Mouse (Mus musculus) hindbrain, embryonic 12.5 days (tissue): Measurements from ENCODE around the gene Vsig10. TPM values are rescaled to one million over a fixed set of nuclear protein-coding genes. Genes with fewer than 3 reads are reported as not detected.

Experiments used
- ATAC-seq: fragments of 200-750 bp; cut with Nextera tagmentation; 2 replicates; pipeline ENCODE4 v1.8.0; 2017; ENCODE audit warnings: moderate TSS enrichment; ENCODE audit not compliant: low FRiP score
- H3K27ac ChIP-seq: fragments of 300-500 bp; sonication (generic); 2 replicates; pipeline ENCODE4 v1.5.1; 2016; ENCODE audit warnings: mild to moderate bottlenecking
- H3K27me3 ChIP-seq: fragments of 300-500 bp; sonication (generic); 2 replicates; pipeline ENCODE4 v1.6.1; 2016; ENCODE audit warnings: mild to moderate bottlenecking
- H3K36me3 ChIP-seq: fragments of 300-500 bp; sonication (generic); 2 replicates; pipeline ENCODE4 v1.6.1; 2016; ENCODE audit warnings: mild to moderate bottlenecking
- H3K4me1 ChIP-seq: fragments of 300-500 bp; sonication (generic); 2 replicates; pipeline ENCODE4 v1.6.1; 2016
- H3K4me2 ChIP-seq: fragments of 300-500 bp; sonication (generic); replicated peaks from 2 replicates; pipeline ENCODE4 v1.6.1; 2016; ENCODE audit warnings: mild to moderate bottlenecking
- H3K4me3 ChIP-seq: fragments of 300-500 bp; sonication (generic); 2 replicates; pipeline ENCODE4 v1.5.1; 2016; ENCODE audit warnings: mild to moderate bottlenecking
- H3K9ac ChIP-seq: fragments of 300-500 bp; sonication (generic); 2 replicates; pipeline ENCODE4 v1.6.1; 2016; ENCODE audit warnings: mild to moderate bottlenecking, moderate library complexity
- H3K9me3 ChIP-seq: fragments of 300-500 bp; sonication (generic); replicated peaks from 2 replicates; pipeline ENCODE4 v1.6.1; 2016; ENCODE audit warnings: mild to moderate bottlenecking
- WGBS: fragments of 180-500 bp; shearing (Covaris S2); methylation state at CpG from one replicate; pipeline ENCODE4 v1.1.7; 2016; 5-methylcytosine and 5-hydroxymethylcytosine counted together
- polyA plus RNA-seq: library from polyadenylated mRNA; unstranded; fragments of >200 nt; fragmentation: Nextera tagmentation; extraction: Ambion mirVana; gene quantifications from 2 replicates; pipeline ENCODE4 v1.2.1, GENCODE M21; 2016

The Vsig10 gene
- 3.7 and 4.1 TPM in 2 replicates for polyA plus RNA-seq

- ATAC-seq = peak; percentile 73
- Histone ChIP-seq H3K4me3 (peak within 1 kb of the TSS; percentile 70), H3K9me3 (no peaks in the 10 kb centered on the region), H3K36me3 (no peaks in the 10 kb centered on the region), H3K4me2 (peak within 1 kb of the TSS; percentile 100), H3K27ac (0 out of 2 replicates have a peak within 1 kb of the TSS, but pooled peaks have one; percentile 7), H3K9ac (peak within 1 kb of the TSS; percentile 78), H3K27me3 (peaks cover 39% of the 10 kb centered on the region), H3K4me1 (peaks cover 14% of the 10 kb centered on the region)
- under 1% methylated on average over 79 of the region's 81 CpGs for WGBS
These were observed at the start of gene Vsig10 for GRCm38 (mm10) chr5:117318741-117319629. Gene Vsig10, plus strand, starts transcription at chr5:117319083.

GRCm38 (mm10) chr5:117269395-117269794, 49.5 kb upstream of the Vsig10 start:
- Histone ChIP-seq H3K27ac (no peak overlapping the region), H3K4me1 (no peaks in the 10 kb centered on the region), H3K4me3 (no peak overlapping the region), H3K9ac (no peak overlapping the region), H3K36me3 (peaks cover 33% of the 10 kb centered on the region), H3K4me2 (no peak overlapping the region), H3K9me3 (no peaks in the 10 kb centered on the region), H3K27me3 (no peaks in the 10 kb centered on the region)
- no peak for ATAC-seq
- WGBS = 95% methylated on average over 12 of the region's 12 CpGs

DNA sequence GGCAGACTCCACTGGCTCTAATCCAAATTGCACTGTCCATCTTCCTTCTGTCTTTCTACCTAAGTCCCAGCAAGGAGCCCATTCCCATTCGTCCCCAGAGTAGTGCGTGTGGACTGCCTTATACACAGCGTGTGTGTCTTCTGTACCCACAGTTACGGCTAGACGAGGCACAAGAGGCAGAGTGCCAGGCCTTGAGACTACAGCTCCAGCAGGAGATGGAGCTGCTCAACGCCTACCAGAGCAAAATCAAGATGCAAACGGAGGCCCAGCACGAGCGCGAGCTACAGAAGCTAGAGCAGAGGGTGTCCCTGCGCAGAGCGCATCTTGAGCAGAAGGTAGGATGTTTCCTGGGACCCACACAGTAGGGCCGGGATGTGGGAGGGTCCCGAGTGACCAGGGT, 46.9 kb upstream of the Vsig10 start:
- Histone ChIP-seq H3K4me3 (no peak overlapping the region), H3K4me1 (no peaks in the 10 kb centered on the region), H3K4me2 (no peak overlapping the region), H3K27ac (no peak overlapping the region), H3K9me3 (no peaks in the 10 kb centered on the region), H3K36me3 (peaks cover 11% of the 10 kb centered on the region), H3K27me3 (no peaks in the 10 kb centered on the region), H3K9ac (no peak overlapping the region)
- WGBS = 92% methylated on average over 14 of the region's 14 CpGs
- ATAC-seq = no peak

- Histone ChIP-seq H3K27ac (no peak overlapping the region), H3K4me3 (no peak overlapping the region), H3K9ac (no peak overlapping the region), H3K4me2 (no peak overlapping the region), H3K36me3 (peaks cover 14% of the 10 kb centered on the region), H3K9me3 (peaks cover 3% of the 10 kb centered on the region; the same call in 1 of the 2 replicates), H3K4me1 (no peaks in the 10 kb centered on the region), H3K27me3 (no peaks in the 10 kb centered on the region)
- WGBS = 71% methylated on average over 5 of the region's 5 CpGs
- ATAC-seq = no peak
These were observed 44.1 kb upstream of the Vsig10 start for GRCm38 (mm10) chr5:117274817-117275216.

DNA sequence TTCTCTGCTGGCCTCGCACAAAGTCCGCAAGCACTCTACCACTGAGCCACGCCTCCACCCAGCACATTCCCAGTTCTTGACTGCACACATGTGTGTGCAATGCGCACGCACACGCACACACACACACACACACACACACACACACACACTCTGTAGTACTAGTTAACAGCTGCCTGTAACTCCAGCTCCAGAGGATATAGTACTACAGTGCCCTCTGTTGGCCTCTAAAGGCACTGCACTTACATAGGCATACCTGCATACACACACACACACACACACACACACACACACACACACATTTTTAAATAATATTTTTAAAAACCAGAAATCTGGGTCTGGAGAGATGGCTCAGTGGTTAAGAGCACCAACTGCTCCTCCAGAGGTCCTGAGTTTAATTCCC, 41.1 kb upstream of the Vsig10 start:
- WGBS = 98% methylated on average over 6 of the region's 6 CpGs
- Histone ChIP-seq H3K27ac (no peak overlapping the region), H3K4me1 (no peaks in the 10 kb centered on the region), H3K36me3 (peaks cover 32% of the 10 kb centered on the region), H3K4me2 (no peak overlapping the region), H3K9ac (no peak overlapping the region), H3K4me3 (no peak overlapping the region), H3K27me3 (no peaks in the 10 kb centered on the region), H3K9me3 (peaks cover 3% of the 10 kb centered on the region; the same call in 1 of the 2 replicates)
- ATAC-seq = no peak

DNA sequence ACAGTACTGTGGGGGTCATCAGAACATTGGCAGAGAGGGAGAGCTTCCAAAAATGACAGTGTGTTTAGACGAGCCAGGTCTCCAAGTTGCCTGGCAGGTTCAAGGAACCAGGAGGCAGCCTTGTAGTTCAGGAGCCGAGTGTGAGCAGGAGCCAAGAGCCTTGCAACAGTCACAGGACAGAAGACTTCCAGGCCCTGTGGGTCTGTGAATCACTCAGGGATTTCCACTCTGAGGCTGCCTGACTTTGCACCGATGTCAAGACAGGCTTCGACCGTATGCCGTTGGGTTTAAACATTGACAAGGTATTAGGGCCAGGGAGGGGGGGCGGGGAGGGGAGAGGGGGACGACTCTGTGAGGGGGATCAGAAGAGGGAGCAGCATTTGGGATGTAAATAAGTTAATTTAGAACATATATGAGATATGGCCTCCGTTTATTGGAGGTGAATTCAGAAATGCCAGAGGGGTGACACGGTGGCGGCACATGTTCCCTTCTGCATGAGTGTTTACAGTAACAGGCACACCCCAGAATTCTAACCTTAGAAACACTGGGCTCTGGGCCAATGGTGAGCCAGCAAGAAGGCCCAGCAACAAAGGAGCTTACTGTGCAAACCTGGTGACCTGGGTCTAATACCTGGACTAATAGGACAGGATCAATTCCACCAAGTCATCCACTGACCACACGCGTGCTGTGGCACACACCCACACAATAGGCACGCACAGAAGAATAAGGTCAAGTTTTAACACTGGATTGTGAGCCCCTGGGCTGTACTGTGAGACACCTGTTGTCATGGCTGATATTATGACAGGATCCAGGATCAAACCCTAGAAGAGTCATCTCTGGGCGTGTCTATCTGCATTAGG, 39.8 kb upstream of the Vsig10 start:
- peaks cover 3% of the 10 kb centered on the region; the same call in 1 of the 2 replicates for H3K9me3 ChIP-seq
- no peak overlapping the region for H3K4me3 ChIP-seq
- 91% methylated on average over 15 of the region's 15 CpGs for WGBS
- no peak overlapping the region for H3K4me2 ChIP-seq
- peaks cover 34% of the 10 kb centered on the region for H3K36me3 ChIP-seq
- H3K9ac ChIP-seq = no peak overlapping the region
- H3K4me1 ChIP-seq = peaks cover 1% of the 10 kb centered on the region; the same call in 1 of the 2 replicates
- H3K27ac ChIP-seq = no peak overlapping the region
- ATAC-seq = no peak
- H3K27me3 ChIP-seq = no peaks in the 10 kb centered on the region

DNA sequence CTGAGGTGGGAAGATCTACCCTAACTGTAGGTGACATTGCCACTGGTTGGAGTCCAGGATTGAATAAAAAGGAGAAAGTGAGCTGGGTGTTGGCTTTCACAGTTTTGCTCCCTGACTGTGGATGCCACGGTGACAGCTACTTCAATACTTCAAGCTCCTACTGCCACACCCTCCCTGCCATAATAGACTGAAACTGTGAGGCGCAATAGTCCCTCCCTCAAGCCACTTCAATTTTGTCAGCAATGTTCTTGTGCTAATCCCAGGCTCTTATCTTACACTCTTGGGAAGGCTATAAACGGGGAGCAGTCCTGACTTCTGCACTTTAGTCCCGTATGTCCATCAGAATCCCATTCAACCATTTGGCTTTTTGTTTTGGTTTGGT, 39.2 kb upstream of the Vsig10 start:
- no peak overlapping the region for H3K4me3 ChIP-seq
- H3K36me3 ChIP-seq = peaks cover 40% of the 10 kb centered on the region
- H3K4me2 ChIP-seq = no peak overlapping the region
- ATAC-seq = no peak
- peaks cover 8% of the 10 kb centered on the region for H3K4me1 ChIP-seq
- H3K27ac ChIP-seq = no peak overlapping the region
- no peaks in the 10 kb centered on the region for H3K27me3 ChIP-seq
- H3K9ac ChIP-seq = no peak overlapping the region
- H3K9me3 ChIP-seq = peaks cover 3% of the 10 kb centered on the region; the same call in 1 of the 2 replicates
- 79% methylated on average over 4 of the region's 4 CpGs for WGBS

GRCm38 (mm10) chr5:117281536-117281935, 37.3 kb upstream of the Vsig10 start:
- Histone ChIP-seq H3K4me2 (no peak overlapping the region), H3K27me3 (no peaks in the 10 kb centered on the region), H3K9ac (no peak overlapping the region), H3K27ac (no peak overlapping the region), H3K36me3 (peaks cover 47% of the 10 kb centered on the region), H3K4me3 (no peak overlapping the region), H3K4me1 (peaks cover 26% of the 10 kb centered on the region), H3K9me3 (peaks cover 3% of the 10 kb centered on the region; the same call in 1 of the 2 replicates)
- 94% methylated on average over 10 of the region's 10 CpGs for WGBS
- ATAC-seq = no peak

DNA sequence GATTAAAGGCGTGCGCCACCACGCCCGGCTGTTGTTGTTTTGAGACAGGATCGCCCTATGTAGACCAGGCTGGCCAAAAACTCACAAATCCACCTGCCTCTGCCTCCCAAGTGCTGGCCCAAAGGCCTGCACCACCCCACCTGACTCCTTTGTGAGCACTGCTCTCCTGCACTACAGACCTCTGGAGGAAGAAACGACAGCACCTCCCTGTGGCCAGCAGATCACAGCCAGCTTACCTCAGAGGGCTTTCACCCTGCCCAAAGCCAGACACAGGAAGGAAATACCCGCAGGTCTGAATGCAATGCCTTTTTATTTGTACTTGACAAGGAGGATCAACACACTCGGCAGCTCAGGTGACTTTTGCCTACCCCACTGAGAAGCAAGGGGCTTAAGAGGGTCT, 36.5 kb upstream of the Vsig10 start:
- Histone ChIP-seq H3K27me3 (no peaks in the 10 kb centered on the region), H3K4me3 (no peak overlapping the region), H3K36me3 (peaks cover 47% of the 10 kb centered on the region), H3K4me1 (peaks cover 28% of the 10 kb centered on the region), H3K9ac (no peak overlapping the region), H3K4me2 (no peak overlapping the region), H3K9me3 (peaks cover 3% of the 10 kb centered on the region; the same call in 1 of the 2 replicates), H3K27ac (no peak overlapping the region)
- 89% methylated on average over 8 of the region's 8 CpGs for WGBS
- no peak for ATAC-seq

DNA sequence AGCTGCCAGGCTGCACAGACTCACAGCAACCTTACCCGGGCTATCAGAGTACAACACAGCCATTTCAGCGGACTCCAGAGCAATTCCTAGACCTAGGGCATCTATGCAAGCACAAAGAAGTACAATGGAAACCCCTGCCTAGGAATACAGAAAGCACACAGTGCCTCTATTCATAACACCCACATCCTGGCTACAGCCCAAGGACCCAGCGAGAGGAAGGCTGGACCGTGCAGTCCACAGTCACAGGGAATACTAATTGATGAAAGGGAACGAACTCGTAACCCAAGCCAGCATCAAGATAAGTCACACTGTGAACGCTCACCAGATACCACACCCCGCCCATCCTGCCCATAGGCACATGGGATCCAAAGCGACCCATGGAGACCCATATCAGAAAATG, 34.9 kb upstream of the Vsig10 start:
- Histone ChIP-seq H3K4me2 (no peak overlapping the region), H3K4me3 (no peak overlapping the region), H3K27me3 (peaks cover 3% of the 10 kb centered on the region; the same call in 1 of the 2 replicates), H3K4me1 (peaks cover 33% of the 10 kb centered on the region), H3K9ac (no peak overlapping the region), H3K9me3 (no peaks in the 10 kb centered on the region), H3K36me3 (peaks cover 46% of the 10 kb centered on the region), H3K27ac (peak overlapping the region; percentile 52; the same call in 1 of the 2 replicates)
- ATAC-seq = peak; percentile 11; the same call in 1 of the 2 replicates
- 73% methylated on average over 9 of the region's 9 CpGs for WGBS

DNA sequence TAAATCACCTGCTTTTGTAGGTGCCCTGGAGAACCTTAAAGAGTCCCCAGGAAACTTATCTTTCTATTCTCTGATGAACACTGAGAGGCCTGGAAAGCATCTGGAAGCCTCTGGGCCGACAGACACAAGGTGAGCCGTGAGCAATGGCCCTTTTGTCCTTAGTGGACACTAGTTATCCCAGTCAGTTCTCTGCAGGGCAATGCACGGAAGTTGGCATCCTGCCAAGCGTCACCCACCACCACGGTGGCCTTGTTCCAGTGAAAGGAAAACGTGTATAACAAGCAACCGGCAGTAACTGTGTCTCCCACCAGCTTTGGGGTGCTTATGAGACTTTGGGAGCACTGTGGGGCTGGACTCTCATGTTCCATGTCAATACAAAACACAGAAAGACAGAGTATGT, 34.2 kb upstream of the Vsig10 start:
- Histone ChIP-seq H3K27ac (peak overlapping the region; percentile 52; the same call in 1 of the 2 replicates), H3K4me1 (peaks cover 33% of the 10 kb centered on the region), H3K9me3 (no peaks in the 10 kb centered on the region), H3K4me3 (no peak overlapping the region), H3K9ac (no peak overlapping the region), H3K4me2 (no peak overlapping the region), H3K36me3 (peaks cover 42% of the 10 kb centered on the region), H3K27me3 (peaks cover 3% of the 10 kb centered on the region; the same call in 1 of the 2 replicates)
- WGBS = 71% methylated on average over 7 of the region's 7 CpGs
- ATAC-seq = no peak

- Histone ChIP-seq H3K4me1 (peaks cover 33% of the 10 kb centered on the region), H3K36me3 (peaks cover 38% of the 10 kb centered on the region), H3K27ac (no peak overlapping the region), H3K27me3 (peaks cover 3% of the 10 kb centered on the region; the same call in 1 of the 2 replicates), H3K4me2 (peak overlapping the region; percentile 76; the same call in 1 of the 2 replicates), H3K9me3 (no peaks in the 10 kb centered on the region), H3K9ac (0 out of 2 replicates have a peak overlapping the region, but pooled peaks have one; percentile 88), H3K4me3 (no peak overlapping the region)
- ATAC-seq = no peak
- 87% methylated on average over 4 of the region's 4 CpGs for WGBS
These were observed 33.6 kb upstream of the Vsig10 start for GRCm38 (mm10) chr5:117285266-117285665.
